Mouse (Mus musculus): ENCODE data around the gene Rtn4r.

Rtn4r gene

GRCm38 (mm10) chr16:18159255-18159654 lies 31.8 kb downstream of the Rtn4r start:
- no peak for DNase-seq

GRCm38 (mm10) chr16:18159778-18160177 lies 32.3 kb downstream of the Rtn4r start:
- no peak for DNase-seq

GRCm38 (mm10) chr16:18160514-18160913 lies 33.1 kb downstream of the Rtn4r start:
- no peak for DNase-seq

GRCm38 (mm10) chr16:18161190-18161589 lies 33.7 kb downstream of the Rtn4r start:
- DNase-seq: no peak

GRCm38 (mm10) chr16:18164642-18165238 lies 37.3 kb downstream of the Rtn4r start:
- DNase-seq: no peak

GRCm38 (mm10) chr16:18166613-18167190 lies 39.3 kb downstream of the Rtn4r start:
- no peak for DNase-seq

- DNase-seq: no peak
These were observed 41.7 kb downstream of the Rtn4r start for GRCm38 (mm10) chr16:18169156-18169555.

- no peak for DNase-seq
These were observed 42.3 kb downstream of the Rtn4r start for GRCm38 (mm10) chr16:18169776-18170175.

- peak; percentile 20 to 78 for DNase-seq
These were observed 44.9 kb downstream of the Rtn4r start for GRCm38 (mm10) chr16:18172266-18172855.

- DNase-seq: no peak
These were observed 45.8 kb downstream of the Rtn4r start for GRCm38 (mm10) chr16:18173231-18173630.

GRCm38 (mm10) chr16:18173788-18174187 lies 46.3 kb downstream of the Rtn4r start:
- DNase-seq: no peak

- DNase-seq: no peak
These were observed 48.5 kb downstream of the Rtn4r start for GRCm38 (mm10) chr16:18175817-18176541.

- no peak for DNase-seq
These were observed 49.3 kb downstream of the Rtn4r start for GRCm38 (mm10) chr16:18176758-18177157.

GRCm38 (mm10) chr16:18179591-18179990 lies 52.1 kb downstream of the Rtn4r start:
- no peak for DNase-seq

- no peak for DNase-seq
These were observed 54.0 kb downstream of the Rtn4r start for GRCm38 (mm10) chr16:18181398-18181797.

- DNase-seq: no peak
These were observed 55.3 kb downstream of the Rtn4r start for GRCm38 (mm10) chr16:18182766-18183165.

- no peak for DNase-seq
These were observed 58.4 kb downstream of the Rtn4r start for GRCm38 (mm10) chr16:18185715-18186449.

- no peak for DNase-seq
These were observed 59.4 kb downstream of the Rtn4r start for GRCm38 (mm10) chr16:18186798-18187197.

GRCm38 (mm10) chr16:18187221-18187620 lies 59.8 kb downstream of the Rtn4r start:
- no peak for DNase-seq

- no peak for DNase-seq
These were observed 63.6 kb downstream of the Rtn4r start for GRCm38 (mm10) chr16:18191006-18191405.

- no peak for DNase-seq
These were observed 67.0 kb downstream of the Rtn4r start for GRCm38 (mm10) chr16:18194208-18194985.

- no peak for DNase-seq
These were observed 67.6 kb downstream of the Rtn4r start for GRCm38 (mm10) chr16:18195068-18195467.

Data from spleen, adult 18-20 months (tissue).